Mouse (Mus musculus) heart, adult 2 months (tissue): Measurements from ENCODE around the gene Tfec. TPM values are rescaled to one million over a fixed set of nuclear protein-coding genes. Genes with fewer than 3 reads are reported as not detected.

Experiments used
- DNase-seq, 2 experiments: peaks; one replicate each; pipeline ENCODE4 v3.0.0; 2021
- H3K27ac ChIP-seq: fragments of 200-600 bp; 2 replicates; pipeline ENCODE4 v1.8.1; 2022
- H3K27me3 ChIP-seq: fragments of 200-500 bp; 2 replicates; pipeline ENCODE4 v1.6.1; 2012; ENCODE audit warnings: mild to moderate bottlenecking, low read length, inconsistent platforms, mixed read lengths; ENCODE audit not compliant: control insufficient read depth, insufficient read depth
- H3K36me3 ChIP-seq: fragments of 200-500 bp; 2 replicates; pipeline ENCODE4 v1.6.1; 2012; ENCODE audit warnings: low read length, inconsistent platforms; ENCODE audit not compliant: control insufficient read depth, insufficient read depth
- H3K4me1 ChIP-seq: fragments of 200-500 bp; 2 replicates; pipeline ENCODE4 v1.6.1; 2011; ENCODE audit warnings: low read length; ENCODE audit not compliant: control insufficient read depth, insufficient read depth
- H3K4me3 ChIP-seq: fragments of 200-600 bp; 2 replicates; pipeline ENCODE4 v1.8.1; 2022
- H3K79me2 ChIP-seq: fragments of 200-500 bp; replicated peaks from 2 replicates; pipeline ENCODE4 v1.6.1; 2012; ENCODE audit warnings: mild to moderate bottlenecking, inconsistent platforms, low read length, moderate library complexity, mixed read lengths; ENCODE audit not compliant: control insufficient read depth, insufficient read depth
- H3K9ac ChIP-seq: fragments of 200-500 bp; 2 replicates; pipeline ENCODE4 v1.6.1; 2012; ENCODE audit warnings: low read depth, mild to moderate bottlenecking, control low read depth, inconsistent platforms, low read length, mixed read lengths
- CTCF ChIP-seq: fragments of 200-600 bp; IDR thresholded peaks from 2 replicates; pipeline ENCODE4 v1.8.1; 2022; ENCODE audit warnings: antibody characterized with exemption, mild to moderate bottlenecking, moderate library complexity
- EP300 ChIP-seq: fragments of 200-500 bp; IDR thresholded peaks from 2 replicates; pipeline ENCODE4 v1.6.1; 2011; ENCODE audit warnings: low read depth, low read length, control low read depth; ENCODE audit not compliant: insufficient read depth
- POLR2A ChIP-seq: fragments of 200-500 bp; IDR thresholded peaks from 2 replicates; pipeline ENCODE4 v1.6.1; 2011; ENCODE audit warnings: mild to moderate bottlenecking, low read depth, low read length, control low read depth; ENCODE audit not compliant: insufficient read depth
- WGBS: fragments of 180-500 bp; shearing (Covaris S2); methylation state at CpG from one replicate; pipeline ENCODE4 v1.1.7; 2018; 5-methylcytosine and 5-hydroxymethylcytosine counted together
- intact Hi-C: fragments of 180-260 bp; cut with DNase I; formaldehyde crosslinking; loops from one replicate; pipeline ENCODE4 v1.15.1; 2025
- polyA plus RNA-seq: library from polyadenylated mRNA; depleted of rRNA; stranded (reverse); fragments of >200 nt; gene quantifications from 2 replicates; pipeline ENCODE4 v1.2.3, GENCODE M21; 2012
- total RNA-seq, 2 experiments: library from RNA; stranded (reverse); gene quantifications; 2 replicates each; pipeline ENCODE4 v1.2.3; 2021

Gene Tfec
- total and polyA plus RNA-seq, 3 experiments = 0.10 to 0.26 (median 0.18) TPM

GRCm38 (mm10) chr6:16828304-16828703 lies 69.9 kb downstream of the Tfec start:
- H3K36me3 ChIP-seq = no peaks in the 10 kb centered on the region
- H3K4me3 ChIP-seq = no peak overlapping the region
- DNase-seq = no peak
- no peaks in the 10 kb centered on the region for H3K27me3 ChIP-seq
- no peaks in the 10 kb centered on the region for H3K4me1 ChIP-seq
- intact Hi-C loops = loop anchor here (5.0 kb wide), 1 partner anchor 361 kb away; no protein-coding TSS in a partner anchor
- H3K9ac ChIP-seq = no peak overlapping the region
- H3K79me2 ChIP-seq = no peaks in the 10 kb centered on the region
- no peak for TF ChIP-seq POLR2A
- no peak for TF ChIP-seq EP300
- no peak for TF ChIP-seq CTCF
- no peak overlapping the region for H3K27ac ChIP-seq

GRCm38 (mm10) chr6:16821985-16822384 lies 76.3 kb downstream of the Tfec start:
- Histone ChIP-seq H3K27ac (no peak overlapping the region), H3K27me3 (no peaks in the 10 kb centered on the region), H3K79me2 (no peaks in the 10 kb centered on the region), H3K36me3 (no peaks in the 10 kb centered on the region), H3K4me3 (no peak overlapping the region), H3K4me1 (no peaks in the 10 kb centered on the region), H3K9ac (no peak overlapping the region)
- TF ChIP-seq EP300 (no peak), POLR2A (no peak), CTCF (no peak)
- no peak for DNase-seq
- intact Hi-C loops = no loop called here
- 47% methylated on average over 1 of the region's 1 CpGs for WGBS

GRCm38 (mm10) chr6:16806302-16806701 lies 91.9 kb downstream of the Tfec start:
- intact Hi-C loops = no loop called here
- TF ChIP-seq POLR2A = no peak
- TF ChIP-seq CTCF = no peak
- no peak for TF ChIP-seq EP300
- 66% methylated on average over 1 of the region's 1 CpGs for WGBS
- H3K4me3 ChIP-seq = no peak overlapping the region
- H3K9ac ChIP-seq = no peak overlapping the region
- H3K79me2 ChIP-seq = no peaks in the 10 kb centered on the region
- H3K4me1 ChIP-seq = no peaks in the 10 kb centered on the region
- no peak for DNase-seq
- no peaks in the 10 kb centered on the region for H3K27me3 ChIP-seq
- H3K36me3 ChIP-seq = no peaks in the 10 kb centered on the region
- no peak overlapping the region for H3K27ac ChIP-seq

- intact Hi-C loops = no loop called here
- H3K4me3 ChIP-seq = no peak overlapping the region
- WGBS = 38% methylated on average over 10 of the region's 10 CpGs
- H3K36me3 ChIP-seq = no peaks in the 10 kb centered on the region
- no peaks in the 10 kb centered on the region for H3K79me2 ChIP-seq
- TF ChIP-seq POLR2A (no peak), EP300 (no peak), CTCF (peak; percentile 54)
- no peak overlapping the region for H3K27ac ChIP-seq
- no peaks in the 10 kb centered on the region; the same call in 1 of the 2 replicates for H3K4me1 ChIP-seq
- no peaks in the 10 kb centered on the region for H3K27me3 ChIP-seq
- H3K9ac ChIP-seq = no peak overlapping the region
- DNase-seq = no peak
Observed at GRCm38 (mm10) chr6:16797669-16798068, 100.6 kb downstream of the Tfec start.

- Histone ChIP-seq H3K79me2 (no peaks in the 10 kb centered on the region), H3K36me3 (no peaks in the 10 kb centered on the region), H3K27me3 (no peaks in the 10 kb centered on the region), H3K9ac (no peak overlapping the region), H3K27ac (no peak overlapping the region), H3K4me1 (no peaks in the 10 kb centered on the region; the same call in 1 of the 2 replicates), H3K4me3 (no peak overlapping the region)
- 68% methylated on average over 9 of the region's 9 CpGs for WGBS
- TF ChIP-seq CTCF = no peak
- no peak for DNase-seq
- intact Hi-C loops = no loop called here
Observed at GRCm38 (mm10) chr6:16796914-16797313, 101.3 kb downstream of the Tfec start.

GRCm38 (mm10) chr6:16794036-16794435 lies 104.2 kb downstream of the Tfec start:
- Histone ChIP-seq H3K4me3 (no peak overlapping the region), H3K79me2 (no peaks in the 10 kb centered on the region), H3K36me3 (no peaks in the 10 kb centered on the region), H3K27me3 (no peaks in the 10 kb centered on the region), H3K27ac (no peak overlapping the region), H3K4me1 (no peaks in the 10 kb centered on the region; the same call in 1 of the 2 replicates), H3K9ac (no peak overlapping the region)
- no peak for DNase-seq
- intact Hi-C loops = no loop called here
- WGBS = 51% methylated on average over 7 of the region's 7 CpGs
- no peak for TF ChIP-seq EP300
- TF ChIP-seq POLR2A = no peak
- TF ChIP-seq CTCF = no peak
